Mouse (Mus musculus): ENCODE measurements around the gene Med12l. TPM values are rescaled to one million over a fixed set of nuclear protein-coding genes. Genes with fewer than 3 reads are reported as not detected.

Gene Med12l
- polyA plus RNA-seq, 2 experiments: 2.4 to 4.5 TPM

- Histone ChIP-seq H3K27me3 (ENCODE audit: control insufficient read depth, insufficient read depth, low read length) (no peaks in the 10 kb centered on the region), H3K4me3 (replicated peaks; ENCODE audit: low read length) (no peak overlapping the region), H3K4me2 (replicated peaks; ENCODE audit: low read depth, low read length, severe bottlenecking) (no peak overlapping the region), H3K4me1 (ENCODE audit: control insufficient read depth, insufficient read depth, low read length) (no peaks in the 10 kb centered on the region), H3K36me3 (ENCODE audit: control insufficient read depth, insufficient read depth, low read length) (no peaks in the 10 kb centered on the region), H3K9ac (ENCODE audit: low read depth, low read length, severe bottlenecking) (no peak overlapping the region), H3K9me3 (ENCODE audit: control insufficient read depth, low read length) (no peaks in the 10 kb centered on the region), H3K27ac (replicated peaks; ENCODE audit: low read depth, low read length) (no peak overlapping the region)
- TF ChIP-seq POLR2A (IDR thresholded peaks at IDR 0.05; ENCODE audit: borderline replicate concordance, extremely low read depth, insufficient read depth, insufficient read length): no peak
- ATAC-seq (ENCODE audit: low FRiP score, low read depth): no peak
- DNase-seq (ENCODE audit: low spot score): no peak
- WGBS: 60% methylated on average over 2 of the region's 2 CpGs
These were observed 284.9 kb downstream of the Med12l start for GRCm38 (mm10) chr3:59290551-59290950.

- Histone ChIP-seq H3K9ac (ENCODE audit: low read depth, low read length, severe bottlenecking) (no peak overlapping the region), H3K9me3 (ENCODE audit: control insufficient read depth, low read length) (no peaks in the 10 kb centered on the region), H3K27ac (replicated peaks; ENCODE audit: low read depth, low read length) (no peak overlapping the region), H3K36me3 (ENCODE audit: control insufficient read depth, insufficient read depth, low read length) (no peaks in the 10 kb centered on the region), H3K4me1 (ENCODE audit: control insufficient read depth, insufficient read depth, low read length) (no peaks in the 10 kb centered on the region; the same call in 1 of the 2 replicates), H3K4me3 (replicated peaks; ENCODE audit: low read length) (no peak overlapping the region), H3K4me2 (replicated peaks; ENCODE audit: low read depth, low read length, severe bottlenecking) (no peak overlapping the region), H3K27me3 (ENCODE audit: control insufficient read depth, insufficient read depth, low read length) (no peaks in the 10 kb centered on the region)
- DNase-seq (ENCODE audit: low spot score) (no peak), ATAC-seq (ENCODE audit: low FRiP score, low read depth) (no peak)
- no peak for TF ChIP-seq POLR2A (IDR thresholded peaks at IDR 0.05; ENCODE audit: borderline replicate concordance, extremely low read depth, insufficient read depth, insufficient read length)
- 50% methylated on average over 5 of the region's 5 CpGs for WGBS
These were observed 288.0 kb downstream of the Med12l start for GRCm38 (mm10) chr3:59293437-59294199.

- ATAC-seq (ENCODE audit: low FRiP score, low read depth): peak; percentile 41; the same call in 1 of the 2 replicates
These were observed 290.3 kb downstream of the Med12l start for GRCm38 (mm10) chr3:59295699-59296562.

GRCm38 (mm10) chr3:59296563-59297130 is 291.0 kb downstream of the Med12l start:
- ATAC-seq (ENCODE audit: low FRiP score, low read depth) (no peak), DNase-seq (ENCODE audit: low spot score) (no peak)
- Histone ChIP-seq H3K4me3 (replicated peaks; ENCODE audit: low read length) (no peak overlapping the region), H3K27ac (replicated peaks; ENCODE audit: low read depth, low read length) (0 out of 2 replicates have a peak overlapping the region, but pooled peaks have one; percentile 61), H3K36me3 (ENCODE audit: control insufficient read depth, insufficient read depth, low read length) (no peaks in the 10 kb centered on the region), H3K9me3 (ENCODE audit: control insufficient read depth, low read length) (no peaks in the 10 kb centered on the region), H3K4me2 (replicated peaks; ENCODE audit: low read depth, low read length, severe bottlenecking) (no peak overlapping the region), H3K4me1 (ENCODE audit: control insufficient read depth, insufficient read depth, low read length) (no peaks in the 10 kb centered on the region; the same call in 1 of the 2 replicates), H3K9ac (ENCODE audit: low read depth, low read length, severe bottlenecking) (no peak overlapping the region), H3K27me3 (ENCODE audit: control insufficient read depth, insufficient read depth, low read length) (no peaks in the 10 kb centered on the region)
- TF ChIP-seq POLR2A (IDR thresholded peaks at IDR 0.05; ENCODE audit: borderline replicate concordance, extremely low read depth, insufficient read depth, insufficient read length): no peak
- WGBS: 82% methylated on average over 5 of the region's 5 CpGs

More at GRCm38 (mm10) chr3:59295699-59296562, 290.3 kb downstream of the Med12l start:
- Histone ChIP-seq H3K4me2 (replicated peaks; ENCODE audit: low read depth, low read length, severe bottlenecking) (no peak overlapping the region), H3K27me3 (ENCODE audit: control insufficient read depth, insufficient read depth, low read length) (no peaks in the 10 kb centered on the region), H3K9ac (ENCODE audit: low read depth, low read length, severe bottlenecking) (no peak overlapping the region), H3K36me3 (ENCODE audit: control insufficient read depth, insufficient read depth, low read length) (no peaks in the 10 kb centered on the region), H3K9me3 (ENCODE audit: control insufficient read depth, low read length) (no peaks in the 10 kb centered on the region), H3K4me3 (replicated peaks; ENCODE audit: low read length) (no peak overlapping the region), H3K4me1 (ENCODE audit: control insufficient read depth, insufficient read depth, low read length) (no peaks in the 10 kb centered on the region; the same call in 1 of the 2 replicates), H3K27ac (replicated peaks; ENCODE audit: low read depth, low read length) (peak overlapping the region; percentile 61; the same call in 1 of the 2 replicates)
- WGBS: 48% methylated on average over 16 of the region's 16 CpGs
- TF ChIP-seq POLR2A (IDR thresholded peaks at IDR 0.05; ENCODE audit: borderline replicate concordance, extremely low read depth, insufficient read depth, insufficient read length): no peak
- DNase-seq (ENCODE audit: low spot score): peak; percentile 40

- ATAC-seq (ENCODE audit: low FRiP score, low read depth) (no peak), DNase-seq (ENCODE audit: low spot score) (no peak)
- H3K36me3 ChIP-seq (ENCODE audit: control insufficient read depth, insufficient read depth, low read length): no peaks in the 10 kb centered on the region
- H3K27ac ChIP-seq (replicated peaks; ENCODE audit: low read depth, low read length): no peak overlapping the region
- no peaks in the 10 kb centered on the region; the same call in 1 of the 2 replicates for H3K4me1 ChIP-seq (ENCODE audit: control insufficient read depth, insufficient read depth, low read length)
- H3K4me3 ChIP-seq (replicated peaks; ENCODE audit: low read length): no peak overlapping the region
- TF ChIP-seq POLR2A (IDR thresholded peaks at IDR 0.05; ENCODE audit: borderline replicate concordance, extremely low read depth, insufficient read depth, insufficient read length): no peak
- WGBS: 82% methylated on average over 16 of the region's 16 CpGs
- no peak overlapping the region for H3K9ac ChIP-seq (ENCODE audit: low read depth, low read length, severe bottlenecking)
- H3K27me3 ChIP-seq (ENCODE audit: control insufficient read depth, insufficient read depth, low read length): no peaks in the 10 kb centered on the region
- H3K9me3 ChIP-seq (ENCODE audit: control insufficient read depth, low read length): no peaks in the 10 kb centered on the region
- no peak overlapping the region for H3K4me2 ChIP-seq (replicated peaks; ENCODE audit: low read depth, low read length, severe bottlenecking)
These were observed 292.0 kb downstream of the Med12l start for GRCm38 (mm10) chr3:59297653-59298052.

Measured in limb, embryonic 14.5 days (tissue).